Mouse (Mus musculus) urinary bladder, postnatal 25 days (tissue): ENCODE measurements around the gene Plekha6.

Experiments used
- DNase-seq: peaks from one replicate; pipeline ENCODE4 v3.0.0; 2022; ENCODE audit warnings: low spot score

The Plekha6 gene

DNA sequence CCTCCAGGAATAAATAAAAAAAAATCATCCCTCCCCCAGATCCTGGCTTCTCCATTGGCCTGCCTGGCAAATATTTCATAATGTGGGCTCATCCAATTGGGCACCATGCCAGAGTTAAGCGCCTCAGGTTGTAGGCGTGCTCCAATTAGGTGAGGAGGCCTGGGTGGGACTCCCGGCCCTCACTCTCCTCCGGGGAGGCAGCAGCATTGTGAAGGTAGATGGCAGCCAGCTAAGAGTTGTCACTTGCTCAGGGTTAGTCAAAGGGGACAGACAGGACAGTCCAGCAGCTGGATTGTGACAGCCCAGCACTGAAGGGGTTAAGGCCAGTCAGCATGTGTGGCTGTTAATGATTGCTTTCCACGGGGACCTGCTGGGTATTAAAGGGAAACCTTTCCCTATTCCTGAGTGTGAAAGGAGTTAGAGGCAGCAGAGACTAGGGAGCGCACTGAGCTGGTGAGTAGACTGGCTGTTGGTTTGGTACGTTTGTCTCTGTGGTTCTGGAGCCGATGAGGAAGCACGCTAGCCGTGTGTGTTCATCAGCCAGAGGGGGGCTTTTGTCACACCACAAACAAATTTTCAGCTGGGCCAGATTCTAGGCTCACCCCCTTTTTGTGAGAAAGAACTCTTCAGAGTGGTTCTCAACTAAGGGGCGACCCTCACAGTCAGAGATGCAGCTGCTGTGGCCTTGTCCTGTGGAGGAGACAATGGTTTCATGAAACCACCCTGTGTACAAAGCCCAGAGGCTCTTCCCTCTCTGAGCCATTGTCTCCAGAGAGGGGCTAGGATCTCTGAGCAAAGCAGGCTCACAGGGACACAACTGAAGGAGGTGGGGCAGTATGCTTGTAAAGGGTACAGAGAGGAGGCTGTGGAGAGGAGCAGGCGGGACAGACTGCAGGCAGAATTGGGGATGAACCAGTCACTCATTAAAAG lies 81.9 kb downstream of the Plekha6 start:
- no peak for DNase-seq

DNA sequence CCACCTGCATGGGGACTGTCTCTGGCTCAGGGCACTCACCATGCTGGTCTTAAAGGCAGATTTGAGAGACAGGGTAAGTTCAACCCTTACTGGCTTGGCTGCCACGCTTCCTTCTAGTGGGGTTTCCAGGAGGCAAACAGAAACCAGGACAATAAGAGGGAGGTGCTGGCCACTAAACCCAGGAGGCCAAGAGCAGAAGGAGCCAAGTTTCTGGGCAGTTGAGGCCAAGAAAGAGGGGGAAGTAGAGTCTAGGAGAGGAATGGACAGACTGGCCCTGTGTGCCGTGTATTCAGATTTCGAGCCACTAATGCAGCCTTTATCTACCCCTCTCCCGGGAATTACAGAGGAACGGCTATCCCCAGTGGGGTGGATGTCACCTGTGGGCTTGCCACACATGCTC lies 83.2 kb downstream of the Plekha6 start:
- DNase-seq, result no peak

DNA sequence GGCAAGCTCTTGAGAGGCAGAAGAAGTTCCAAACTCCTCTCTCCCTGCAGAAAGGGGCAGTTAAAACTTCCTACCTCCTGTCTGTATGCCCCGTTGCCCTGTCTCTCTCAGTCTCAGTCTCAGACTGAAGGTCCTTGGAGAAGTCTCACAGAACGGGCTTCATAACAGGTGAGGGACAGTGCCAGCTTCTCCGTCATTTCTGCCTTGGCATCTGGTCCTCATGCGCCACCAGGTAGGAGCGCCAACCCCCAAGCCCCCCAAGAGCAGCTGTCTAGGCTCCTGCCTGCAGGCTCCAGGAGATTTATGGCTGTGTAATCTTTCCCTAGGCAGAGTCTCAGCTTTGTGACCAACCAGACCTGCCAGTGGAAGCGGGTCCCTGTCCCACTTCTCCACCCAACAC lies 86.8 kb downstream of the Plekha6 start:
- no peak for DNase-seq

DNA sequence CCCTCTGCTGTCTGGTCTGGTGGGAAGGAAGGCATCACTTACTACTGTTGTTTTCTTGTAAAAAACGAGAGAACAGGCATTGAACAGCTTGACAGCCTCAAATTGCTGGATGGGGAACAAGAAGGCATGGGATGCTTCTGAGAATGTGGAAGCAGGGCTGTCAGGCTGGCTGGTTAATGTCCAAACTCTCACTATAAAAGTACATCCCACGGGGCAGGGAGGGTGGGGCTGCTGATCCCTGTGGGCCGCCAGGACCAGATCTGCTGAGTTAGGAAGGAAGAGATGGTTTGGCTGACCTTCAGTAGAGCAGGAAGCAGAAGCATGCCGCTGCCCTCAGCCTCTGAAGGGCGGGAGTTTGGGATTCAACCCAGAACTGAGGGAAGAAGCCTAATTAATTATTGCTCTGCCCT lies 87.6 kb downstream of the Plekha6 start:
- no peak for DNase-seq

DNA sequence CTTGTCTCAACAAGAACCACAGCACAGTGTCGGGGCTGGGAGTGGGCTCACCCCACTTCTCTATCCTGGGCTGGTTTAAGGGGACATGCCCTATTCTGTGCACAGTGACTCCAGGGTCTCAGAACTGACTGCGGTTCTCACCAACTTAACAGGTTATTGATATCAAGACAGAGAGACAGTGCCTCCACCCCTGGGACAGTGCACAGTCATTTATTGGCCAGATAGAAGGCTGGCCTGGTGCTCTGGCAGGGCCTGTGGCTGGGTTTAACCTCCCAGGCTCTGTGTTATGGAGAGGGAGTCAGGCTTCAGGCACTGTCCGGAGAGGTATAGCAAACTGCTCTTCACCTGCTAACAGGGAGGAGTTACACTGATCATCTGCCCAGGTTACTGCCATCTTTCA lies 88.2 kb downstream of the Plekha6 start:
- DNase-seq, result no peak

DNA sequence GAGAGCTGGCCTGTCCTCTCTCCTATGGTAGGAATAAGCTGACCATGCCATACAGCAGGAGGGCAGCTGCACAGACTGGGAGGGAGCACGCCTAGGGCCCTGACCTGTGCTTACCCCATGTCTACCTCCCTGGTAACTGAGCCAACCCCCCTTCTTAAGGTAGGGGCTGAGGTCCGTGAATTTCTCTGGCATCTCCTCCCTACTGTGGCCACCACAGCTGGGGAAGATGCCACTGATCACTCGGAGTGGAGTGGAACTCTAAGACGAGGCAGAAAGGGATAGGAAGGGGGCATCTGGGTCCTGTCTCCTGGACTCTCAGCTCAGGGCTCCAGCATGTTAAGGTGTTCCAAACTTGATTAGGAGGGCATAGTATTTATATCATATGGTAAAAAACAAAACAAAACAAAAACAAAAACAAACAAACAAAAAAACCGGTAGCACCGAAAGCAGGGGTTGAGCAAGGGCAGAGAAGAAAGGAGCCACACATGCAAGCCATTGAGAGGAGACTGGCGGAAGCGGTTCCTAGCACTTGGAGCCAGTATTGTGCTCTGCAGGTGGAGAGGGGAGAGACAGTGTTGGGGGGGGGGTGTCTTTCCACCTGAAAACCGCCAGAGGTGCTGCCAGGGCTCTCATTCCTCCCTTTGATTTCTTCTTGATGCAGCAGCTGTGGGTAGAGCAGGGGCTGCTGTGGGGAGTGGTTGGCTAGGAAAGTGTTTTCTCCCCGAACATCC lies 89.0 kb downstream of the Plekha6 start:
- DNase-seq, result no peak

DNA sequence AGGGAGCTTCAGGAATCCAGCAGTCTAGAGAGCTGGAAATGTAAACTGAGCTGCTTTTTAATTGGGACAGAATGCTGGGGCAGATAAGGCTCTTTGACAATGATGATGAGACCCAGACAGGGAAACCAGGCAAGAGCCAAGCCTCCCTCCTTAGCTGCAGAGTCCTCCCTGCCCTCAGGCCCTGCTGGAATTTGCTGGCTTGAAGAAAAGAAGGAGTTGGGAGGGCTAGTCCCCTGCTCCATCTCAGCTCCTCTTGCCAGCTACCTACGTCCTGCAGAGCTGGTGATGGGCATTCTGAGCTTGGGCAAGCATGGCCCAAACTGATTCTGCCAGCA lies 89.5 kb downstream of the Plekha6 start:
- DNase-seq, result no peak

DNA sequence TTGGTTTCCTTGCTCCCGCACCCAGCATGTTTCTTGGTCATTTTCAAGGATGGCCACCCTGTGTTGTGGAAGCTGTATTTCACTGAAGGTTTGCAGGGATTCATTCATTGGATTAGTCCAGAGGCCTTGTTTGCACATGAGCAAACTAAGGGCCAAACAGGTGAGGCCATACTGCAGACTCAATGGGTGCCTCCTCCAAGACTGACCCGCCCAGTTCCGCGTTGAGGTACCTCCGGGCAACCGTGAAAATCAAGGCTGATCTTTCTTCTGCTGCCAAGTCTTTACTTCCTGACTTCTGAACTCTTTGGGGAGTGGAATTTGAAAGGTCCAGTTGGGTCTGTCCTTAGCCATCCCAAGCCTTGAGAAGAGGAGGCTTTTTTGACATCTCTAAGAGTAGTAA lies 90.2 kb downstream of the Plekha6 start:
- DNase-seq, result no peak

DNA sequence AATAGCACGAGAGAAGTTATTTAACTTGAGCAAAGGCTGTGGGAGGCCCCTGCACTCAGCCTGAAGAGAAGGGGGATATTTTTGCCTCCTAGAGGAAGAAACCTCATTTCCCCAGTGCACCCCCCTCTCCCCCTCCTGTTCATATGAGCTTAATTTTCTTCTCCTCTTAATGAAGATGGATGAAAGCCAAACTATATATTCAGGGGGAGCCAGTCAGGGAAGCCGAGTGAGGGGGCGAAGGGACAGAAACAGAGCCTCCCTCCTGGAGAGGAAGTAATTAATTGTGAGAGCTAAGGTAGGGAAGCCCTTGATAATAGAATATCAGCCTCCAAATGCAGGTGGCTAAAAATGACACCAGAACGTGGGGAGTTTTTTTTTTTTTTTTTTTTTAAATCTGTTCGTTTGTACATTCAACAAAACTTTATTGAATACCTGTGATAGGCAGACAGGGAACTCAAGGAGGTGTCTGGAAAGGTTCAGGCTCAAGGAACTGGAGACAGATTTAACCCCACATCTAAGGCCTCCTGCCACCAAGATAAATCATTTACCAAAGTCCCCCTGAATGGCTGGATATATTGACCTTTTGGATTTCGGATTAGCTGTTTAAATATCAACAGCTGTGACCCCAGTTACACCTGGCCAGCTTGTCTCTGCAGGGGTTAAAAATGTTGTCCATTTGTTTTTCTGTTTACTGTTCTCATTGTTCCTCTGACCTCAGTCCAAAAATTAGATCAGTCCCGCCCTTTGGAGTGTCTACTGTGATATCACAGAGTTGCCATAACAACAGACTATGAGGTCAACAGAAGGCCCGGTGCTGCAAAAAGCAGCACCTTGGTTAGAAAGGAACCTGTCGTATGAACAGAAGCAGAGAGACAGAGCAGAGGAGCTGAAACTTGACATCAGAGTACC lies 91.1 kb downstream of the Plekha6 start:
- DNase-seq, result no peak

DNA sequence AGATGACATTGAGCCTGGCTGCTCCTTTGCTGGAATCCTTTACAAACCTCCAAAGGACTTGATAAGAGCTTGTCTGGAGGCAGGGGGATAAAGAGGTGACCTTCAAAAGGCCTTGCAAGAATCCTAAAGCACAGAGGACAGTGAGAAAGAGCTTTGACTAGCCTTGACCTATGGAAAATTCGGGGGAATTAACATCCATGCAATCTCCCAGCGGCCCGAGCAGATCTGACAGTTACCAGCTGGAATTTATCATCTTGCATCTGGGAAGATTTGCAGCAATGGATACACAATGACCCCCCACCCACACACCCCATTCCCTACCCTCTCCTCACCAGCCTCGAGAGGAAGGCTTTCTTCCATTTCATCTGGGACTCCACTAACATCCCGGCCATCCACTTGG lies 91.8 kb downstream of the Plekha6 start:
- no peak for DNase-seq

DNA sequence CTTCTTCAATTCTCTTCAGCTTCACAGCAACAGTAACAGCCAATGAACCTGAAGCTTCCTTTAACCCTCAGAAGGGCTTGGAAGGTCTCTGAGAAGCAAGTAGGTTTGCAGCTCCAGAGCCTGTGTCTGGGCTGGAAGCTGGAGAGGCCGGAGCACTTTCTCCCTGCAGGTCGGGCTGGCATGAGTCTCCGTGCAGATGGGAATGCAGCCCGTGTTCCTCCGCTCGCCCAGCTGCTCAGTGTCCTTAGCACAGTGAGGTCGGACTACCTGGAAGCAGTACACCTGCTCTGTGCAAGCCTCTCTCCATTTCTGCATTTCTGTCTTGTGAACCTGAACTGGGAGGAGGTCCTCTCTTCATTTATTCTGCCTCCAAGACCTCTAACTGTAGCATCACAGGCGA lies 92.3 kb downstream of the Plekha6 start:
- DNase-seq, result no peak

DNA sequence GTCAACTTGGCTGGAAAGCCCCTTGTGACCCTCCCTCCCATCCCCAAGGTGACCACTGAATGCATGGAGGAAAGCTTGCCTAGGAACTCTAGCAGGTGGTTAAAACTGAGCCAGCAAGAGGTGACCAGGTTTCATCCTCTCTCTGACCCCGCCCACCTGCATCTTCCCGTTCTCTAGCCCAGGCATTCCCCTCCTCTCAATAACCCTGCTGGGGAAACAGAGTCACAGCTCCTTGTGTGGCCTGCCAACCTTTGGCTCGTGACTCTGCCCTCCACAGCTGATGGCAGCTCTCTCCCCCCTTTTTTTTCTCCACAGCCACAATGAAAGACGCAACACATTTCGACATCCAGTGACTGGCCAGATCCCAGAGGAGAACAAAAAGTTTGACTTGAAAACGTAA lies 94.7 kb downstream of the Plekha6 start:
- DNase-seq, result no peak

DNA sequence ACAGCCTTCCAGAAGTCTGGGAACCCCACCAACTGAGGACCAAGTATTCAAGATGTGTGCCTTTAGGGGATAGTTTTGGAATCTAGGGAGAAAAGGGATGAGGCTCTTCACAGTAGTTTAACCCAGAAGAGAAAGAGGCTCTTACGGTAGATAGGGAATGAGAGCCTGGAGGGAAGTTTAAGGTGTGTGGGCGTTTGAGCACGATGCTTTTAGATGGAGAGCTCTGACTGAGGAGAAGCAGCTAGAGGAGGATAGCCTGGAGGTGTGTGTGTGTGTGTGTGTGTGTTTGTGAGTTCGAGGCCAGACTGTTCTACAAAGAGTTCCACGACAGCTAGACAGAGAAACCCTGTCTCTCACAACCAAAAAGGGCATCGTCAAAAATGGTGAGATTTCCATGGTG lies 98.6 kb downstream of the Plekha6 start:
- no peak for DNase-seq

DNA sequence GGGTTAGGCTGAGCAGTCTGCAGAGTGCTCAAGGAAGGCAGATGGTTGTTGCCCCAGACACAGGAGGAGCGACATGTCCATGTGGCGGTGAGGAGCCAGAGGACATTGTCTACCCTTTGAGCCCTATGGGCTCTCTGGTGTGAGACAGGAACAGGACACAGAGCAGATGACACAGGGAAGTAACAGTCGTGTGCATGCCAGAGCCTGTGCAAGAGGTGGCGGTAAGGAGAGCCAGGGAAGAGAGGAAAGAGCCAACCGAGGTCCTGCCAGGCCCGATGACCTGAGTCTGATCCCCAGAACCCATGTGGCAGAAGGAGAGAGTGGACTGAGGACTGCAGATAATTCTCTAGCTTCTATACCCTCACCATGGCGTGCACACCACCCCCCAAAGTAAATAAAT lies 99.1 kb downstream of the Plekha6 start:
- no peak for DNase-seq

DNA sequence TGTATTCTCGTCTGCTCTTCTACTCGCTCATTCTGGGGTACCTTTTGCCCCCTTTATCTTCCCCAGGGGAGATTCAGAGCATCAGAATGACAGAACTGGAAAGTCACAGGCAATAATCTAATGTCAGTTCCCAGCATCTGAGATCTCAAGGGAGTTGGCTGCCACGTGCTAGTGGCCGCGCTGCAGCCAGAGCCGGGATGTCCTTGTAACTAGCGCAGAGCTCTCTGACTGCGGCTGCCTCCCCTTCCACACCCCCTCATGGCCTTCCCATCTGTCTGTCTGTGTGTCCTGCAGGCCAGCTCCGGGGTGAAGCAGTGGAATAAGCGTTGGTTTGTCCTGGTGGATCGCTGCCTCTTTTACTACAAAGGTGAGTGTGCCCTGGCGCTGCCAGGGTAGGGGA lies 100.4 kb downstream of the Plekha6 start:
- no peak for DNase-seq

DNA sequence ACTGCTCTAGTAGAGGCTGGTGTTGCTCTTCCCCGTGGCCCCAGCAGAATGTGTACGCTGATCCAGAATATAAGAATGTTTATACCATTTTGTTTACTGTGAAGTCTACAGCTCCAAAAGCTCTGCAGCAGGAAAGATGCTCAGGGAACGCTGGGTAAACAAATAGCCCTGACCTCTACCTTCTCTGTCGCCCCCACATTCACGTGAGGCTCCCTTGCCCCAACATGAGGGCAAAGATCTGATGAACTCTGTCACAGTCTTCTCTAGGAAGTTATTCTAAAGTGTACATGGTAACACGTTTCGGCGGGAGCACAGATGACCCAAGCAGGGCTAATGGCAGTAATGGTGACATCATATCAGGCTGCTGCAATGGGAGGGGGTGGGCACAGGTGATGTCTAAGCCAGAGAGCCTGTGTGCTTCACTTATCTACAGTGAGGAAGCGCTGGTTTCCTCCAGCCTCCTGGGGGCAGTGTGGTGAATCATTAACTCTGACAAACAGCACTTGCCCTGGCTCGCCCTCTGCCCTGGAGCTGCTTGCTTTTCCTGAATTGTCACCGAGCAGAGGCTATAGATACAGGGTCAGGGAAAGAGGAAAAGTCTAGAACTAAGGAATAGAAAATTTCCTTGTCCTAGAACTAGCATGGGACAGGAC lies 101.2 kb downstream of the Plekha6 start:
- no peak for DNase-seq

DNA sequence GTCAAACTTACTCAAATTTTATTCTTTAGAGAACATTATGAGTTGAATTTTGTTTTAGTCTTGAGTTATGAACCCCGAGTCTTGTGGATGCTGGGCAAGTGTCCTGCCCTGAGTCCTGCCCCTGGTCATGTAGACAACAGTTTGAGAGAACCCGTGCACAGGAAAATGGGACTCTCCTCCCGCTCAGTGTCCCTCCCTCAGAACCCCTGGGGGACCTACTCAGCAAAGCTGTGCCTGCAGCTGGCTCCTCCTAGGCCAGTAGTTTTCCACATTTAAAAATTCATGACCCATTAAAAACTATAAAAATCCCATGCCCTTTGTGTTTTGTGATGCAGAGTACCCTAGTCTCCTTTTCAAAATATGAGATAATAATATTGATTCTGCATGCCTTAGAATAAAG lies 103.1 kb downstream of the Plekha6 start:
- DNase-seq, result no peak

DNA sequence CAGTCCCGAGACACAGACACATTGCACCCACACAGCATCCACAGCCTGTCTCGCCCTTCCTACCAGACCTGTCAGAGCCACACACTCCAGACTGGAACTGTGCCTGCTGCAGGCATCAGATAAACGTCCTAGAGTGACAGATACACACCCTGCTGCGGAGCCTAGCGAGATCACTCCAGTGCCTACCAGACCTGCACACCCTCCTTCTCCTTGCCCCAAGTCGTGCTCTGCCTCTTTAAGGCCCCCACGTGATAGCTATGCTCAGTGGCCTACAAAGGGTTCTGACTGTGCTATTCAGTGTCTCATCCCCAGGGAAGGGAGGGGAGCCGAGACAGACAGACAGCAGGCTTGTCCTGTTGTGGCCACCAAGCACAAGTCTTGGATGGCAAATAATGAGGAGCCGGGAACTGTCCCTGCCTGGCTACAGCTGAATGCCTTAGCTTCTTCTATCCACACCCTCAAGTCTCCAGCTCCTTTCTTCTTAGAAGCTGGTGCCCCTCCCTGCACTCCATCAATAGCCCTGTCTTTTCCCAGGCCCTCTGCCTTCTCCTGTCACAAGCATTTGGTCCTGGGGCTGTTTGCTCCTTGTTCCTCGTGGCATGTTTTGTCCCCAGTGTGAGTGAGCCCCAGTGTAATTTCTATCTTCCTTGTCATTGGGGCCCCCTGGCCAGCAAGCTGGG lies 103.9 kb downstream of the Plekha6 start:
- DNase-seq, result no peak

DNA sequence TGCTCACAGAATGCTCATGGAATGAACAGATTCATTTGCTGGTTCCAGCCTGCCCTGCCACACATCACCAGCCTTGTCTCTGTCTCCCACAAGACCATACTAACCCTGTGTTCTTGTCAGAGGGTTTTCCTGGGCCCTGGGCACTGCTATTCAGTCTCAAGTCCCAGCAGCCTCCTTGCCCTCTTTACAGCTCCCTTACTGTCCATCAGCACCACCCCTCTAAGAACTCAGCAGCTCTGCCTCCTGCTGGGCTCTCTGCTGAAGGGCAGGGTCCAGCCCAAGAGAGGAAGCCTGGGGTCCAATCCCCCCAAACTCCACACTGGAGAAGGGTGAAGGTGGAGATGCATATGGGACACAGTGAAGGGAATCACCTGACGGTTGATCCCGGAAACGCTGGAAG lies 104.5 kb downstream of the Plekha6 start:
- DNase-seq, result no peak

DNA sequence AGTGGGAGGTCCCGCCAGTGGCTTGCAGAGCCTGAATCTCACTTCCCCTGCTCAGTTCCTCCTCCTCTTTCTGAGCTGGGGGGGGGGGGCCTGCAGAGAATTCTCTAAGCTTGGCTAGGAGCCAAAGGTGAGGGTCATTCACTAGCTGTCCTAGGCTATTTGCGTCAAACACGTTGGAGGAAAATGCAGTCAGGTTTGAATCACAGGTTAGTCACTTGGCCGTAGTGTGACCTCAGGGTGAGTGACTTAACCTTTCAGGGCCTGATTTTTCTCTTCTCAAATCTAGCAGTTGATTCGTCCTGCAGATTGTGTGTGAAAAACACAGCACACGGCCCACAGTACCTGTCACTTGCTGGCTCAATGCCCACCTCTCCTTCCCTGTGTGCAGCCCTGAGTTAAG lies 106.3 kb downstream of the Plekha6 start:
- no peak for DNase-seq

DNA sequence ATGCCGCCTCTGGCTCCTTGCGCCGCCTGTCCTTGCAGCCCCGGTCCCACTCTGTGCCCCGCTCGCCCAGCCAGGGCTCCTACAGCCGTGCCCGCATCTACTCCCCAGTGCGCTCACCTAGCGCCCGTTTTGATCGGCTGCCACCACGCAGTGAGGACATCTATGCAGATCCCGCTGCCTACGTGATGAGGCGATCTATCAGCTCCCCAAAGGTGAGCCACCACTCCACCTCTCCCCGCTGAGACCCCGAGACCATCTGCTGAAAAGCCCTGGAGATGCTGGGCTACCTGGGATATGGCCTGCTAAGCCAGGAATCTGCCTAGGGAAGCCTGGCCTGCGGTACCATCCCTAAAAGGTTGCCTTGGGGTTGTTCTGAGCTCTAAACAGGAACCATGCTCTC lies 110.2 kb downstream of the Plekha6 start:
- no peak for DNase-seq

DNA sequence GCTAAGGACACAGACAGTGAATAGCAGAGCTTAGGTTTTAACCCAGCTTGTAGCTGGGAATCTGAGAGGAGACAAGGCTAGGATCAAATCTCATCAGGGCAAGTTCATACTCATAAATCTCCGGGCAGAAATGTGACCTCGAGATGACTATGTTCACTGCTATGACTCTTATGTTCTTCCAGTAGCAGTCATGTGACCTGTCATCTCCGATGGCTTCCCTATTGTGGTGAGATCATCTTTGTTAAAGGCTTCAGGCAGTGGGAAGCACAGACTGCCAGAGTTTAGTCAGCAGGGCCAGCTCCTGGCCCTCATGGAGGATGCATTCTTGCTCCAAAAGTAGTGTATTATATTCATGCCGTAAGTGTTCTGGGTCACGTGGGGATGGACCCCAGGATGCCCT lies 113.0 kb downstream of the Plekha6 start:
- DNase-seq, result no peak
